Mouse (Mus musculus) stomach, postnatal 0 days (tissue): ENCODE measurements around the gene Slc16a8.

Source experiments
- CTCF ChIP-seq: IDR thresholded peaks from 2 replicates; pipeline ENCODE4 v1.5.1; 2016; ENCODE audit warnings: antibody characterized with exemption, low read depth, mild to moderate bottlenecking, moderate library complexity
- EP300 ChIP-seq: optimal IDR thresholded peaks from 2 replicates; pipeline ENCODE3; 2016; ENCODE audit warnings: antibody characterized with exemption

DNA sequence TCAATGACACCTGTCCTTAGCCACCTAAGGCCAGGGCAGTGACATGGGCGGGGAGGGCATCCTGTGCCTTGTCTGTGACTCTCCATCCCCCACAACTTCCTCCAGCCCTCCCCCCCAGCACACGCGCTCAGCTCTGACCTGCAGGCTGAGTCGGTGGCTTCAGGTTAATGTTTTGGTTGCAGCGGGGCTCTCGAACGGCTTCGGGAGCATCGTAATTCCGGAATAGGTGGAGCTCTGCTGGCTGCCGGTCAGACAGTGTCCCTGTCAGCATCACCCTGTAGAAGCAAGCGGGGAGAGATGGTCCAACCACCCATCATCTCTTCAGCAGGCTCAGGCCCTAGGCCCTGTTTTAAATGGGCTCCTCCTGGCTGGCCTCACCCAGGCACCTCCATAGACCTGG is 34.9 kb upstream of the Slc16a8 start:
- no peak for TF ChIP-seq CTCF
- TF ChIP-seq EP300, result no peak
